Mouse (Mus musculus): Measurements from ENCODE around the gene Clec2e.

- no peak for TF ChIP-seq TBP (conservative IDR thresholded peaks at IDR 0.05; ENCODE audit: low read depth, low read length)
- no peak for TF ChIP-seq MAX (IDR thresholded peaks at IDR 0.05; ENCODE audit: low read length)
Observed at GRCm38 (mm10) chr6:129126861-129127260, 26.1 kb upstream of the Clec2e start.
